Mouse (Mus musculus): ENCODE results near the gene Map3k11.
A peak's percentile ranks its signal among the peaks of the same experiment; 100 is the strongest.
"Not testable (repeated sequence)": the region's sequence is repeated elsewhere in the genome, so short reads cannot be mapped to it uniquely, and the experiment has no call there.

The Map3k11 gene

GRCm38 (mm10) chr19:5666386-5666785, 22.2 kb upstream of the Map3k11 start:
- no peak for DNase-seq

- DNase-seq = no peak
These were observed 20.2 kb upstream of the Map3k11 start for GRCm38 (mm10) chr19:5668372-5668771.

- peak; percentile 64 for DNase-seq
These were observed 8.1 kb upstream of the Map3k11 start for GRCm38 (mm10) chr19:5680432-5680831.

GRCm38 (mm10) chr19:5684236-5684635, 4.3 kb upstream of the Map3k11 start:
- no peak for DNase-seq

- DNase-seq = no peak
These were observed 3.6 kb upstream of the Map3k11 start for GRCm38 (mm10) chr19:5684985-5685384.

- no peak for DNase-seq
These were observed 3.1 kb upstream of the Map3k11 start for GRCm38 (mm10) chr19:5685431-5685830.

GRCm38 (mm10) chr19:5685861-5686260, 2.7 kb upstream of the Map3k11 start:
- no peak for DNase-seq

- DNase-seq = no peak
These were observed 2.1 kb upstream of the Map3k11 start for GRCm38 (mm10) chr19:5686437-5686836.

- DNase-seq = not testable (repeated sequence)
These were observed 1.6 kb upstream of the Map3k11 start for GRCm38 (mm10) chr19:5686954-5687353.

- no peak for DNase-seq
These were observed 804 bp upstream of the Map3k11 start for GRCm38 (mm10) chr19:5687738-5688137.

- no peak for DNase-seq
These were observed 516 bp downstream of the Map3k11 start for GRCm38 (mm10) chr19:5689088-5689428.

GRCm38 (mm10) chr19:5689565-5690342, 1.2 kb downstream of the Map3k11 start:
- DNase-seq = peak; percentile 94

- DNase-seq = no peak
These were observed 1.8 kb downstream of the Map3k11 start for GRCm38 (mm10) chr19:5690343-5690735.

- no peak for DNase-seq
These were observed 3.1 kb downstream of the Map3k11 start for GRCm38 (mm10) chr19:5691601-5692000.

- peak; percentile 84 for DNase-seq
These were observed 3.8 kb downstream of the Map3k11 start for GRCm38 (mm10) chr19:5692086-5692912.

- DNase-seq = peak; percentile 51
These were observed 4.4 kb downstream of the Map3k11 start for GRCm38 (mm10) chr19:5692913-5693396.

- DNase-seq = no peak
These were observed 5.3 kb downstream of the Map3k11 start for GRCm38 (mm10) chr19:5693801-5694200.

- no peak for DNase-seq
These were observed 7.4 kb downstream of the Map3k11 start for GRCm38 (mm10) chr19:5695849-5696462.

GRCm38 (mm10) chr19:5704163-5704800, 15.7 kb downstream of the Map3k11 start, which contains the start of gene Kcnk7:
Kcnk7 (plus strand) TSS chr19:5704367.
- DNase-seq = no peak

GRCm38 (mm10) chr19:5704801-5705571, 16.4 kb downstream of the Map3k11 start:
- DNase-seq = peak; percentile 60

- DNase-seq = no peak
These were observed 21.5 kb downstream of the Map3k11 start for GRCm38 (mm10) chr19:5710068-5710467.

GRCm38 (mm10) chr19:5710581-5710980, 22.0 kb downstream of the Map3k11 start:
- no peak for DNase-seq

All from kidney, postnatal 14 days (tissue).